Mouse (Mus musculus) telencephalon, adult 2 months (tissue): ENCODE data around the gene Srcap.
A peak's percentile ranks its signal among the peaks of the same experiment; 100 is the strongest.
"Not testable (repeated sequence)": the region's sequence is repeated elsewhere in the genome, so short reads cannot be mapped to it uniquely, and the experiment has no call there.

Experiments
- DNase-seq: peaks from one replicate; pipeline ENCODE4 v3.0.0-alpha.2; 2011; ENCODE audit warnings: low read depth, low spot score

The Srcap gene

DNA sequence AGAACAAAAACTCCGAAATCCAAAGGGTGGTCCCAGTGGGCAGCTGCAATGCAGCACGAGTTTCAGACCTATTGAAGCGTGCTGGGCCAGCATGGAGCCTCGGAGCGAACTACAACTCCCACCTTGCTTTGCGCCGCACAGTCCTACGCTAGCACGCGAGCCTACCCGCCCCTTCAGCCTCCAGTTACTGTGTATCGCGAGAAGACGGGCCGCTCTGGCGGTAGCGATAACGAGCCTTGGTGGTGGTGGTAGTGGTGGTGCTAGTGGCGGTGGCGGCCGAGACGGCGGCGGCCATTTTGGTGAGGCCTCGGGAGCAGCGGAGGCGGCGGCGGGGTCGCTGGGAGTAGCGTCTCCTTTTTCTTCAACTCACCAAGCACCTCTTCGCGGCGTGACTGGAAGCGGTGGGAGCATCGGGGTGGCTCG, at the start of gene Srcap:
Gene Srcap, plus strand, starts transcription at position 176 of the 423 bp plus-strand sequence.
- DNase-seq = peak; percentile 96

GRCm38 (mm10) chr7:127465191-127465590, 46.6 kb upstream of the Srcap start:
- no peak for DNase-seq

DNA sequence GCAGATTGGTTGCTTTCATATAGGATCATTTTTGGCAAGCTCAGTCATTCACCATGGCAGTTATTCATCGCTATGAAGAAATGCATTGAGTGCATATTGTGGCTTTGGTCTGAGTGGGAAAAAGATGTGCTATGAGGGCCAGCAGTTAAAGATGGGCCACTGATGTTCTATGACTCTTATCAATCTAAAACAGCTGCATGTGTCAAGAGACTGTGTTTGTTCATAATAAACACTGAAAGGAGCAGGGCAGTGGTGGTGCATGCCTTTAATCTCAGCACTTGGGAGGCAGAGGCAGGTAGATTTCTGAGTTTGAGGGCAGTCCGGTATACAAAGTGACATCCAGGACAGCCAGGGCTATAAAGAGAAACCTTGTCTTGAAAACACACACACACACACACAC, 46.1 kb upstream of the Srcap start:
- not testable (repeated sequence) for DNase-seq

DNA sequence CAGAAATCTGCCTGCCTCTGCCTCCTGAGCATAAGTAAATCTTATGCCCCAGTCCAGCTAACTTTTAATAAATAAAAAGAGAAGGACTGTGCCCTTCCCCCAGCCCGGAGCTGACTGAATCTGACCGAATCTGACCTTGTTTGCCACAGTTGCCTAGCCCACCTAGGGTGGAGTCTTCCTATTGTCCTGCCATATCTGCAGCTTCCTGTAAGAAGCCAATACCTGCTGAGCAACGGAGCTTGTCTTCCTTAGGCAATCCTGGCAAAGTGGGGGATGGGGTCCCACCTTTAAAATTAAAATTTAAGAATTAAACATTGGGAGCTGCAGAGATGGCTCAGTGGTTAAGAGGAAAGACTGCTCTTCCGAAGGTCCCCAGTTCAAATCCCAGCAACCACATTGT, 45.2 kb upstream of the Srcap start:
- no peak for DNase-seq

GRCm38 (mm10) chr7:127470011-127470715, 41.6 kb upstream of the Srcap start:
- DNase-seq = no peak

DNA sequence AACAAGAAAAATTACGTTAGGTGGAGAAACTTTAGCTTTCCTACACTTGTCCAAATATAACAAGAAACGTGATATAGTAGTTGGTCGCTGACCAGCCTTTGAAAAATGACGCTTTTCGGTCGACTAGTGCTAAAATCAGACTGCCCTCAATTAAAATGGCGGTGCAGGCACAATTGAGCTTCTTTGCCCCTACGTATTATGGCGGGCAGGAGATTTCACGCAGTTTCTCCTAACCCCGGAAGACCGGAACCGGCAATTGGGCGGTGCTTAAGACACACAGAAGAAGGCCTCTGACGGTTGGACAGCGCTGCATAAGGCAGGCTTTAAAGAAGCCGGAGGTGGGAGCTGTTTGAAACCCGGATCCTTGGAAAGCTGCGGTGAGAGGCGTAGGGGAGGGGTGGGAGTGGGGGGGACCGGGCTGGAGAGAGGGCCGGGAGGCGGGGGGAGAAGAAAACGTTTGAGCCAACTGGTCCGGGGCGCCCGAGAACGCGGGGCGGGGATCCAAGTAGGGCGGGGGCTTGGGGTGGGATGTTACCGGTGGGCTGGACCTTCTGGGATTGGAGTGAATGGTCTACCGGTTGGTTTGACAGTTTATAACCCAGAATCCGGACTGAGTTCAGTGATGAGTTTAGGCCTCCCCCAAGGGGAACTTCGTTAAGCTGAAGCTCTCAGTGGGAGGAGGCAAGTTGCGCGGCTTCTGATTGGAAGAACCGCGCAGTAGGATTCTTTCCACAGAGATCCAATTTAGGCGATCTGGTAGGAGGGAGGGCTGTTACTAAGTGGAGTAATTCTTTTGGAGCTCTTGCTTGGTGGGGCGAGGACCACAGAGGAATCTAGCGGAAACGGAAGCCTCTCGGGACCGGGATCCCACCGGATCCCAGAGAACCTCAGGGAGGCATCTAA, 40.8 kb upstream of the Srcap start:
- peak; percentile 99 for DNase-seq

GRCm38 (mm10) chr7:127471646-127472010, 40.2 kb upstream of the Srcap start:
- DNase-seq = no peak

DNA sequence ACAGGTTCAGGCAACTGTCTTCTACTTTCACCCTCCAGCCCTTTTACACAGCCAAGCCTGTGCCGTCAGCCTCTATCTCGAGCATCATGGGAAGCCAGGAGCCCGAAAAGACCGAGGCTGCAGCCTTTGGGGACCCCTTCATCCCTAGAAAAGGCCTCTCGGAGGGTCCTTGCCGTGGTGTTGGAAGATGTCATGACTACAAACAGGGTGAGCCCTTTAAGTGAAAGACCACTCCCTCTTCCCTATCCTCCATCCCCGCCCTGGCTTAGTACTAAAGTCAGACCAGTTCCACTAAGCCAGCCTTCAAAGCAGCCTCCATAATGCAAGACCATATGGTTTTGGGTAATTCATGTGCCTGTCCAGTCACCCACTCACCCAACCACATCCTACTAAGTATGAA, 39.7 kb upstream of the Srcap start:
- no peak for DNase-seq

DNA sequence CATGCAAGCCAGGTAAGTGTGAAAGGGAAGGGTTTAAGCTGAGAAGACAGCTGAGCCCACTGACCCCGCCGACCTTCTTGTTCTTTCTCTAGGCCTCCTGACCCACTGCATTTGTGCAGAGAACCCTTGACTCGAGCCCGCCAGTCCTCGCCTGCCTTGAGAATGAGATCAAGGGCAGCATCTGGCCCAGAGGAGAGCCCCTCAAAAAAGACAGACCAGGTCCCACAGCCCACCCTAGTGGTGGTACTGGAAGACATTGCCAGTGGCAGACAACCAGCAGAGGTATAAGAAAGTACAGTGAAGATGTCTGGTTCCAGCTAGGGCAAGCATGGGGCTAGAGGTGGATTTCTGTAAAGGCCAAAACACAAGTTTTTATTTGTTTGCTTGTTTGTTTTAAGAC, 38.1 kb upstream of the Srcap start:
- DNase-seq = no peak

GRCm38 (mm10) chr7:127474378-127475070, 37.3 kb upstream of the Srcap start:
- DNase-seq = no peak

- no peak for DNase-seq
These were observed 36.5 kb upstream of the Srcap start for GRCm38 (mm10) chr7:127475186-127475740.

GRCm38 (mm10) chr7:127476336-127476735, 35.4 kb upstream of the Srcap start:
- no peak for DNase-seq

DNA sequence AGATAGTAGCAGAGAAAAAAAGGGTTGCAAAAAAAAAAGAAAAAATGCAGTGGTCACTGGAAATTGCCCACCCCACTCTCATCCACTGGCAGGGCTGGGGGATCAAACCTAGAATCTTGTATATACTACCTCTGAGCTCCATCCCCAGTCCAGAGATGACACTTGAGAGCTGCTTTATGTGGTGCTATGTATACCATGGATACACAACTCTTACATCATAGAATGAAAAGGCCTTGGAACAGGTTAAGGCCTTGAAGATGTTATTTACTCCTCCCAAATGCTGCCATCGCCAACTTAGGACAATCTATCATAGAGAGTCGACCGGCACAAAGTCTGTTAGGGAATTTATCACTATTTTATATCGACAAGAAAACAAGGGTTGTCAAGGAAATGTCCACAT, 34.9 kb upstream of the Srcap start:
- DNase-seq = no peak

DNA sequence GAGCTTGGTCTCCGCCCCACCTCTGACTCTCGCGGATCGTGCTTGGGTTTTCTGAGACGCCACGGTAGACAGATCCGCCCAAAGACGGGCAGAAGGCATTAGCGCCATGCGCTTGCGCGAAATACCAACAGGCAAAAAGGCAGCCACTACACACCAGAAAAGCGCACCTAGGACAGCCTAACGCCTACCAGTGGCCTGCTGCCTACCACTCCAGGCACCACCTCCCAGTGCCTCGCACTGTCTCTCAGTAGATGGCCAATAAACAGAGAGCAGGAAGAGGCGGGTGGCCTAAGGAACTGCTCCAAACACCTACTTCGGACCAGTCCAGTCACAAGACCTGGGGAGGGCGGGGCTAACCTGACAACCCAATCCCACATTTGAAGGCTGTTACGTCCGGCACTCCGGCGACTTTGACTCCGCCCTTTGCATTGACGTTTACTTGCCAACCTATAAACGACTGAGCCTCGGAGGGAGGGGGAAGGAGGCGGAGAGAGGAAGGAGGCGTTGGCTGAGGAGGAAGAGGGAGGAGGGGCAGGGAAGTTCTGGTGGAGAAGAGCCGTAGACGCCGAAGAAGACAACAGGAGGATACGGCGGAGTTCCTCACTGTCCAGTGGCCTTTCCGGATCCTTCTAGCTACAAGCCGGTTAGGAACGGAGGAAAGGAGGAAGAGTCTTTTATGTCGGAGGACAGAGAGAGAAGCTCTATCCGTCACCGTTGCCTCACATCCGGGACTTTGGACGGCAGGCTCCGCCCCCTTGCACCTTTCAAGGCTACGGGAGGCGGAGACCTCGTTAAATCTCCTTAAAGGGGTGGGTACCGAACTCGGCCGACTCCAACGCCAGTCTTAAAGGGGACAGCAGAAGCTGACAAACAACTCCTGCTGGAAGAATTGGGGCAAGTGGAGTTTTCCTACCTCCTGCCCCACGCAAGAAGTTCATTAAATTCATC, 33.8 kb upstream of the Srcap start:
- peak; percentile 100 for DNase-seq

- peak; percentile 98 for DNase-seq
These were observed 33.0 kb upstream of the Srcap start, which contains the start of gene Fbrs for GRCm38 (mm10) chr7:127478635-127479317. Gene Fbrs, plus strand, starts transcription at chr7:127479199.

- no peak for DNase-seq
These were observed 32.2 kb upstream of the Srcap start for GRCm38 (mm10) chr7:127479318-127480225.

DNA sequence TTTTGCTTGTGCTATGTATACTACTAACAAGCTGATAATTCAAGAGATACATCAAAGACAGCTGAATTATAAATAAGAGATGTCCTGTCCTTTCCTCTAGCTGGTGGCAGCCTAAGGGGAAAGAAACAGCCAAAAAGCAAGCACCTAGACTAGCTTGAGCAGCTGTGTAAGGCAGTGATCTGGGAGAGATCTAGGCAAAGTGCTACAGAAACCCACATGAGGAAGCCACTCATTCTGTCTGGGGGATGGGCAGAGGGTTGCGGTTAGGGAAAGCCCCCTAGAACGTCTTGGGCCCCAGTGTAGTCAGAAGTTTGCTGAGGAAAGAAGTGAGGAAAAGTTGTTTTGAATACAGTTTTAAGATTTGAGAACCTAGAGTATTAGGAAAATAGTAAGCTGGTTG, 31.5 kb upstream of the Srcap start:
- DNase-seq = no peak

GRCm38 (mm10) chr7:127485416-127485815, 26.4 kb upstream of the Srcap start:
- no peak for DNase-seq

- DNase-seq = not testable (repeated sequence)
These were observed 23.4 kb upstream of the Srcap start for GRCm38 (mm10) chr7:127488364-127488763.
